Mouse (Mus musculus): ENCODE measurements around the gene Abi3bp.

DNA sequence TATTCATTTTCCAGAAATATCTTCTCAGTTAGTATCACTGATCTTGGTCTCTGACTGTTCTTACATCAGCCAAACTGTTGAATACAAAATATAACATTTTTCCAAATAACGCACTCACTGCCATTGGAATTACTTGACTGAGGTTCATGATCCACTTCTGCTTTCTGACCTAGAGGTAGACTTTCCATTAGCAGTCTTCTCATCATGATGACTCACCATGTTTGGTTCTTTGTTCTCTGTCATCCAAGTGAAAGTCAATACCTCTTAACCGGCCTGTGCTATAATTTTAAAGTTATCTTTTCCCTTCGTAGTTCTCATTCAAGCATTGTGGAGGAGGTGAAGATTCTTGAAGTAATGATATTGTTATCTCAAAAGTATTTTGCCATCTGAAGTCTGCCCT lies 160.9 kb downstream of the Abi3bp start:
- TF ChIP-seq HCFC1 (IDR thresholded peaks at IDR 0.05; ENCODE audit: borderline replicate concordance, insufficient read depth, low read length) (no peak), MAFK (IDR thresholded peaks at IDR 0.05; ENCODE audit: insufficient read depth, low read depth, low read length) (no peak), ZNF384 (IDR thresholded peaks at IDR 0.05; ENCODE audit: low read depth, low read length) (no peak), ZC3H11A (IDR thresholded peaks at IDR 0.05; ENCODE audit: borderline replicate concordance, low read depth, low read length) (no peak), CHD2 (IDR thresholded peaks at IDR 0.05; ENCODE audit: low read depth, low read length) (no peak)
